Mouse (Mus musculus): ENCODE data around the gene Olfr943.

GRCm38 (mm10) chr9:39166004-39166403, at the start of gene Olfr943:
- TF ChIP-seq CTCF (IDR thresholded peaks at IDR 0.05; ENCODE audit: low read depth) (no peak), EP300 (IDR thresholded peaks at IDR 0.05; ENCODE audit: low read depth) (no peak)
